Mouse (Mus musculus): ENCODE measurements around the gene Myzap.

DNA sequence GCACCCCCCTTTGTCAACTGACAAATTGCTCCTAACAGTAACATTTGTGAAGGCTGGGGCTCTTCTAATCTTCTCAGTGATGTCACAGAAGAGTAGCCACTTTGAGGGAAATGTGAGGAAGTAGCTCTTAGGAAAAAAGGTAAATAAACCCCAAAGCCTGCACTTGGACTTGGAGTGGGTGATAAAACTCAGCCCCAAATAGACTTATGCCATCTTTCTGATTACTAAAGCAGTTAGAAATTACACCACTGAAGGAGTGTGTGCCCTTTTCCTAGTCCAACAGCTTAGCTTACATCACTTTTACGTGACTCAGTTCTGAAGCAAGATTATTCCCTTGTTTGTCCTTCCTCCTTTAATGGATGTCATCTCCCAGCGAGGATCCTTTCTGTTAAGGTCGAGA is 17.7 kb downstream of the Myzap start:
- TF ChIP-seq EP300 (IDR thresholded peaks at IDR 0.05; ENCODE audit: low read depth) (no peak), CTCF (IDR thresholded peaks at IDR 0.05; ENCODE audit: low read depth) (no peak)
